Mouse (Mus musculus) forebrain, embryonic 11.5 days (tissue): ENCODE results near the gene Ap1g2. TPM values are rescaled to one million over a fixed set of nuclear protein-coding genes. Genes with fewer than 3 reads are reported as not detected.

Experiments used
- ATAC-seq: fragments of 200-750 bp; cut with Nextera tagmentation; replicated peaks from 2 replicates; pipeline ENCODE4 v1.8.0; 2017; ENCODE audit warnings: moderate TSS enrichment; ENCODE audit not compliant: low FRiP score
- DNase-seq: peaks from one replicate; pipeline ENCODE4 v3.0.0-alpha.2; 2017; ENCODE audit warnings: low spot score
- H3K27ac ChIP-seq: fragments of 300-500 bp; sonication (generic); 2 replicates; pipeline ENCODE4 v1.5.1; 2014; ENCODE audit warnings: low read depth, low read length
- H3K27me3 ChIP-seq: fragments of 300-500 bp; sonication (generic); 2 replicates; pipeline ENCODE4 v1.6.1; 2014; ENCODE audit warnings: mild to moderate bottlenecking, low read length, mixed read lengths; ENCODE audit not compliant: control insufficient read depth, insufficient read depth
- H3K36me3 ChIP-seq: fragments of 300-500 bp; sonication (generic); 2 replicates; pipeline ENCODE4 v1.6.1; 2014; ENCODE audit warnings: mild to moderate bottlenecking, low read length, moderate library complexity, mixed read lengths; ENCODE audit not compliant: control insufficient read depth, insufficient read depth
- H3K4me1 ChIP-seq: fragments of 300-500 bp; sonication (generic); replicated peaks from 2 replicates; pipeline ENCODE4 v1.6.1; 2014; ENCODE audit warnings: low read length, mixed read lengths; ENCODE audit not compliant: control insufficient read depth, insufficient read depth
- H3K4me2 ChIP-seq: fragments of 300-500 bp; sonication (generic); 2 replicates; pipeline ENCODE4 v1.6.1; 2014; ENCODE audit warnings: low read depth, mild to moderate bottlenecking, low read length, moderate library complexity, mixed read lengths; ENCODE audit not compliant: severe bottlenecking
- H3K4me3 ChIP-seq: fragments of 300-500 bp; sonication (generic); 2 replicates; pipeline ENCODE4 v1.5.1; 2014; ENCODE audit warnings: low read depth, low read length
- H3K9ac ChIP-seq: fragments of 300-500 bp; sonication (generic); 2 replicates; pipeline ENCODE4 v1.6.1; 2014; ENCODE audit warnings: low read length
- H3K9me3 ChIP-seq: fragments of 300-500 bp; sonication (generic); 2 replicates; pipeline ENCODE4 v1.6.1; 2016; ENCODE audit warnings: low read length, mixed read lengths; ENCODE audit not compliant: control insufficient read depth
- WGBS: fragments of 180-500 bp; shearing (Covaris S2); extraction: QIAGEN DNeasy Blood & Tissue Kit; methylation state at CpG from one replicate; pipeline ENCODE4 v1.1.7; 2014; 5-methylcytosine and 5-hydroxymethylcytosine counted together
- polyA plus RNA-seq: library from polyadenylated mRNA; unstranded; fragments of >200 nt; fragmentation: Nextera tagmentation; extraction: Ambion mirVana; gene quantifications from 2 replicates; pipeline ENCODE4 v1.2.1, GENCODE M21; 2014

Ap1g2 gene
- polyA plus RNA-seq, 1 experiment from 2014 or later: 13.9 TPM

DNA sequence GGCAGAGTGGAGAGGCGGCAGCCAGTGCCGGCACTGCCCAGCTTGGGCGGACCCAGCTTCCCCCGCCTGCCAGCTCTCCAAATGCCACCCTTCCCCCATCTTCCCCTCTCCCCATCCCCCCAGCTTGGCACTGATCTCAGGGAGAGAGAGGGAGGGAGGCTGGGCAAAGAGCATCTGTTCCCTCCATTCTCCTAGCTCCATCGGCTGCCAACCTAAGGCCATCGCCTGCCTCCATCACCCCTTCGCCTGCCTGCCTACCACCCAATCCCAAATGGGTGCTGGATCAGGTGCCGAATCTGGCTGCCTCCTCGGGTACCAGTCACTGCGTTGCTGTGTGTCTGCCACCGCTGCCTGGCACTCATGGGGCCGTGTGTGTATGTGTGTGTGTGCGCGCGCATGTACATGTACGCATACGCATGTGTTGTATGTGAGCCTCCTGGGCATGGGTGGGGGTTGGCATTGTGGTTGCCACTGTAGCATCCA is 52.6 kb downstream of the Ap1g2 start:
- Histone ChIP-seq H3K27me3 (no peaks in the 10 kb centered on the region), H3K9me3 (no peaks in the 10 kb centered on the region), H3K4me2 (no peak overlapping the region), H3K4me1 (no peaks in the 10 kb centered on the region), H3K36me3 (no peaks in the 10 kb centered on the region), H3K9ac (no peak overlapping the region), H3K27ac (no peak overlapping the region), H3K4me3 (no peak overlapping the region)
- WGBS: 91% methylated on average over 14 of the region's 17 CpGs
- ATAC-seq: peak; percentile 42; the same call in 1 of the 2 replicates
- no peak for DNase-seq

DNA sequence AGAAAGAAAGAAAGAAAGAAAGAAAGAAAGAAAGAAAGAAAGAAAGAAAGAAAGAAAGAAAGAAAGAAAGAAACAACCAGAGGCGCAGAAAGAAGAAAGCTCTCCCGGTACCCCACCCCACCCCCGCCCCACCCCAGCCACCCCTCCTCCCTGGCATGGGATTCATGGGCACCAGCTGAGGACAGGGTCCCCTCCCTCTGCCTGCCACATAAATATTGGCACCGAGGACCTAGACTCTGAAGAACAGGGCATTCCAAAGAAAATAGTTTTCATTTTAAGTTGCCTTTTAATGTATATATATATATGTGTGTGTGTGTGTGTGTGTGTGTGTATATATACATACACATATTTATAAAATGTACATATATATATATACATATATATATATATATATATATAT is 53.3 kb downstream of the Ap1g2 start:
- Histone ChIP-seq H3K4me2 (no peak overlapping the region), H3K4me1 (no peaks in the 10 kb centered on the region), H3K36me3 (no peaks in the 10 kb centered on the region), H3K27ac (no peak overlapping the region), H3K9me3 (no peaks in the 10 kb centered on the region), H3K27me3 (no peaks in the 10 kb centered on the region), H3K4me3 (no peak overlapping the region), H3K9ac (no peak overlapping the region)
- no peak for ATAC-seq
- DNase-seq: no peak
- WGBS: 81% methylated on average over 4 of the region's 4 CpGs

DNA sequence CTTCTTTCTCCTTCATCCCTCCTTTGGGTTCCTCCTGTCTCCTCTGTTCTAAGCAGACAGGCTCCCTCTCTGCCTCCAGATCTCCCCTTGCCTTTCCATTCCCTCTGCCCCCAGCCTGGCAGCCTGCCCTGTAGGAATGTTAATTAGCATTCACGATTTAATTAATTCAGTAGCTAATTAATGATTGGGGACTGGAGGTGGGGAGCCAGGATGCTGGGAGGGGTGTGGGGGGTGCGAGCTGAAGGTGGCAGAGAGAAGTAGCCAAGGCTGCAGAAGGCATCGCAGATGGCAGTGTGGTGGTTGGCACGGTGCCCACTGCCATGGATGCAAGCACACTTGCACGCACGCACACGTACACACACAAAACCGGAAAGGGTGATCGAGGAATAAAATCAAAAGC is 53.9 kb downstream of the Ap1g2 start:
- Histone ChIP-seq H3K4me1 (no peaks in the 10 kb centered on the region), H3K27ac (no peak overlapping the region), H3K9me3 (no peaks in the 10 kb centered on the region), H3K9ac (no peak overlapping the region), H3K4me3 (no peak overlapping the region), H3K4me2 (no peak overlapping the region), H3K36me3 (no peaks in the 10 kb centered on the region), H3K27me3 (no peaks in the 10 kb centered on the region)
- peak; percentile 76 for ATAC-seq
- WGBS: 67% methylated on average over 9 of the region's 9 CpGs
- peak; percentile 79 for DNase-seq

Other genes with a start within 250 kb of the Ap1g2 start
- 15.7 and 16.1 TPM in 2 replicates for gene Homez, start 235.6 kb downstream of the Ap1g2 start, polyA plus RNA-seq
- 0.69 and 1.4 TPM in 2 replicates for gene Ppp1r3e, start 229.0 kb downstream of the Ap1g2 start, polyA plus RNA-seq
- 3.1 and 3.2 TPM in 2 replicates for gene Bcl2l2, start 223.2 kb downstream of the Ap1g2 start, polyA plus RNA-seq
- gene Gm20521, start 223.2 kb downstream of the Ap1g2 start, polyA plus RNA-seq: not detected in 2 replicates
- 182 and 221 TPM in 2 replicates for gene Pabpn1, start 214.1 kb downstream of the Ap1g2 start, polyA plus RNA-seq
- 44.4 and 51.8 TPM in 2 replicates for gene Slc22a17, start 193.5 kb downstream of the Ap1g2 start, polyA plus RNA-seq
- gene Efs, start 180.5 kb downstream of the Ap1g2 start, polyA plus RNA-seq: 39.4 and 41.8 TPM in 2 replicates
- not detected in 2 replicates for gene Il25, start 173.9 kb downstream of the Ap1g2 start, polyA plus RNA-seq
- gene Cmtm5, start 170.3 kb downstream of the Ap1g2 start, polyA plus RNA-seq: 0.69 TPM in 1 of 2 replicates, not detected in the other
- 0.32 TPM in 1 of 2 replicates, not detected in the other for gene Myh6, start 139.7 kb downstream of the Ap1g2 start, polyA plus RNA-seq
- gene Gm17428, start 129.7 kb downstream of the Ap1g2 start, polyA plus RNA-seq: not detected in 2 replicates
- gene Myh7, start 112.0 kb downstream of the Ap1g2 start, polyA plus RNA-seq: 0.11 and 0.52 TPM in 2 replicates
- 94.1 and 95.8 TPM in 2 replicates for gene Ngdn, start 91.1 kb downstream of the Ap1g2 start, polyA plus RNA-seq
- gene Zfhx2, start 14.3 kb downstream of the Ap1g2 start, polyA plus RNA-seq: 15.9 TPM in 2 replicates
- 28.6 and 31.1 TPM in 2 replicates for gene Thtpa, start 11.8 kb downstream of the Ap1g2 start, polyA plus RNA-seq
- gene Jph4, start 10.3 kb upstream of the Ap1g2 start, polyA plus RNA-seq: 2.9 and 3.7 TPM in 2 replicates
- gene Dhrs2, start 115.4 kb upstream of the Ap1g2 start, polyA plus RNA-seq: not detected in 2 replicates